Mouse (Mus musculus) G1E (cell line): Measurements from ENCODE around the gene Gnptg.

Source experiments
- GATA1 ChIP-seq: IDR thresholded peaks from 2 replicates; pipeline ENCODE4 v1.6.1; 2012; ENCODE audit warnings: borderline replicate concordance, low read length, inconsistent platforms, mixed read lengths
- TAL1 ChIP-seq: conservative IDR thresholded peaks from 2 replicates; pipeline ENCODE4 v1.6.1; 2012; ENCODE audit warnings: low read depth, low read length, inconsistent platforms, mixed read lengths

- TF ChIP-seq TAL1 (no peak), GATA1 (no peak)
Measured at GRCm38 (mm10) chr17:25219492-25220295, 20.2 kb downstream of the Gnptg start.
